Mouse (Mus musculus) CH12.LX (cell line): ENCODE measurements at regions not wholly inside any gene's neighbourhood (a gene's known extent, or its start where the extent isn't known, plus 50 kb on each side); places are given as distances from the start of the nearest gene placed in this dataset.

Experiments used
- DNase-seq: peaks from one replicate; pipeline ENCODE4 v3.0.0-alpha.2; 2013; ENCODE audit errors: extremely low read depth
- H3K27ac ChIP-seq: 2 replicates; pipeline ENCODE4 v1.5.1; 2012; ENCODE audit warnings: low read depth, mild to moderate bottlenecking, control low read depth, moderate library complexity; ENCODE audit not compliant: insufficient read depth
- H3K27me3 ChIP-seq: replicated peaks from 2 replicates; pipeline ENCODE3; 2012; ENCODE audit warnings: inconsistent platforms
- H3K36me3 ChIP-seq, 2 experiments: replicated peaks in 1 of 2; 2 replicates each; pipeline versions ENCODE3 to v1.6.1; 2012; ENCODE audit warnings: inconsistent platforms in 1 of 2, low read length in 1 of 2, mild to moderate bottlenecking in 1 of 2, mixed read lengths in 1 of 2, moderate library complexity in 1 of 2; ENCODE audit not compliant: control insufficient read depth in 1 of 2, insufficient read depth in 1 of 2
- H3K4me1 ChIP-seq, 2 experiments: 2 replicates each; pipeline ENCODE4 v1.6.1; 2012; ENCODE audit warnings: inconsistent platforms in 1 of 2, moderate library complexity in 1 of 2; ENCODE audit not compliant: insufficient read depth in 2 of 2, control insufficient read depth in 1 of 2
- H3K4me2 ChIP-seq: 2 replicates; pipeline ENCODE4 v1.6.1; 2012; ENCODE audit warnings: low read depth, mild to moderate bottlenecking, control low read depth; ENCODE audit not compliant: poor library complexity, insufficient read depth, severe bottlenecking
- H3K4me3 ChIP-seq, 3 experiments: fragments of 150-350 bp in 1 of 3; sonication (generic) in 1 of 3; replicated peaks in 1 of 3; 2 replicates each; pipeline versions ENCODE3 to v1.5.1; 2011 to 2012; ENCODE audit warnings: low read depth in 2 of 3, low read length in 2 of 3, mild to moderate bottlenecking in 2 of 3, moderate library complexity in 2 of 3, control low read depth in 1 of 3, improper control_type of control experiment in 1 of 3, inconsistent platforms in 1 of 3, mixed read lengths in 1 of 3; ENCODE audit not compliant: poor library complexity in 1 of 3
- H3K79me2 ChIP-seq: replicated peaks from 2 replicates; pipeline ENCODE4 v1.6.1; 2012; ENCODE audit warnings: mild to moderate bottlenecking, moderate library complexity; ENCODE audit not compliant: control insufficient read depth, poor library complexity, insufficient read depth, severe bottlenecking; ENCODE audit errors: extremely low read depth
- H3K9ac ChIP-seq: 2 replicates; pipeline ENCODE4 v1.6.1; 2012; ENCODE audit warnings: low read depth, mild to moderate bottlenecking, control low read depth, moderate library complexity; ENCODE audit not compliant: insufficient read depth
- H3K9me3 ChIP-seq: replicated peaks from 2 replicates; pipeline ENCODE3; 2012; ENCODE audit warnings: low read length, inconsistent platforms, mixed read lengths
- CHD1 ChIP-seq: IDR thresholded peaks from 2 replicates; pipeline ENCODE4 v1.6.1; 2012; ENCODE audit warnings: low read depth, low read length, improper control_type of control experiment, inconsistent platforms
- CHD2 ChIP-seq: IDR thresholded peaks from 2 replicates; pipeline ENCODE4 v1.6.1; 2011; ENCODE audit warnings: low read length, improper control_type of control experiment
- E2F4 ChIP-seq: IDR thresholded peaks from 2 replicates; pipeline ENCODE4 v1.6.1; 2011; ENCODE audit warnings: low read depth, low read length, improper control_type of control experiment; ENCODE audit not compliant: insufficient replicate concordance
- ELF1 ChIP-seq: IDR thresholded peaks from 2 replicates; pipeline ENCODE4 v1.6.1; 2014; ENCODE audit warnings: low read depth, mild to moderate bottlenecking, inconsistent platforms, low read length, improper control_type of control experiment
- KAT2A ChIP-seq: IDR thresholded peaks from 2 replicates; pipeline ENCODE4 v1.6.1; 2012; ENCODE audit warnings: low read length, improper control_type of control experiment, inconsistent platforms; ENCODE audit not compliant: insufficient replicate concordance
- MAX ChIP-seq: IDR thresholded peaks from 2 replicates; pipeline ENCODE4 v1.6.1; 2011; ENCODE audit warnings: low read length, improper control_type of control experiment
- MEF2A ChIP-seq: IDR thresholded peaks from 2 replicates; pipeline ENCODE4 v1.6.1; 2014; ENCODE audit warnings: low read depth, mild to moderate bottlenecking, inconsistent platforms, low read length, improper control_type of control experiment, borderline replicate concordance
- MYC ChIP-seq: IDR thresholded peaks from 2 replicates; pipeline ENCODE4 v1.6.1; 2011; ENCODE audit warnings: low read depth, mild to moderate bottlenecking, improper control_type of control experiment, low read length
- NELFE ChIP-seq: IDR thresholded peaks from 2 replicates; pipeline ENCODE4 v1.6.1; 2011; ENCODE audit warnings: low read depth, low read length, improper control_type of control experiment
- NRF1 ChIP-seq: IDR thresholded peaks from 2 replicates; pipeline ENCODE4 v1.6.1; 2014; ENCODE audit warnings: low read depth, mild to moderate bottlenecking, inconsistent platforms, low read length, improper control_type of control experiment, moderate library complexity
- RAD21 ChIP-seq: IDR thresholded peaks from 2 replicates; pipeline ENCODE4 v1.6.1; 2011; ENCODE audit warnings: low read depth, mild to moderate bottlenecking, low read length, improper control_type of control experiment, moderate library complexity
- SIN3A ChIP-seq: IDR thresholded peaks from 2 replicates; pipeline ENCODE4 v1.6.1; 2012; ENCODE audit warnings: low read length, improper control_type of control experiment, inconsistent platforms
- SMC3 ChIP-seq: IDR thresholded peaks from 2 replicates; pipeline ENCODE4 v1.6.1; 2011; ENCODE audit warnings: low read depth, low read length, improper control_type of control experiment
- USF2 ChIP-seq: conservative IDR thresholded peaks from 2 replicates; pipeline ENCODE4 v1.6.1; 2011; ENCODE audit warnings: low read depth, low read length, improper control_type of control experiment
- dilution Hi-C: fragments of 300-500 bp; cut with MboI; formaldehyde crosslinking; loops from 2 replicates; pipeline ENCODE4 v1.14.3; 2020; ENCODE audit warnings: low sequenced_read_pairs; ENCODE audit not compliant: extremely low pct_unique_long_range_greater_than_20kb, extremely low pct_ligation_motif_present
- in situ Hi-C: fragments of 300-500 bp; cut with MboI; formaldehyde crosslinking; loops from 3 replicates; pipeline ENCODE4 v1.14.3; 2019; ENCODE audit warnings: low sequenced_read_pairs, low pct_ligation_motif_present, low pct_unique_long_range_greater_than_20kb, mixed read lengths

- no peaks in the 10 kb centered on the region for H3K36me3 ChIP-seq
- H3K9me3 ChIP-seq = no peaks in the 10 kb centered on the region
- no peak overlapping the region for H3K4me3 ChIP-seq
- no peak overlapping the region for H3K9ac ChIP-seq
- no peak overlapping the region for H3K4me2 ChIP-seq
- TF ChIP-seq CHD2 = no peak
- TF ChIP-seq NRF1 = no peak
- TF ChIP-seq SMC3 = no peak
- no peak for TF ChIP-seq SIN3A
- TF ChIP-seq ELF1 = no peak
- H3K4me1 ChIP-seq = no peaks in the 10 kb centered on the region
- no peaks in the 10 kb centered on the region for H3K79me2 ChIP-seq
- H3K27ac ChIP-seq = no peak overlapping the region
- no peaks in the 10 kb centered on the region for H3K27me3 ChIP-seq
- dilution Hi-C loops (no loop called here), in situ Hi-C loops (no loop called here)
- DNase-seq = no peak
Measured at GRCm38 (mm10) chr1:78929975-78930374, 113.4 kb downstream of the Kcne4 start.

- Histone ChIP-seq H3K27ac (no peak overlapping the region), H3K27me3 (no peaks in the 10 kb centered on the region), H3K9ac (no peak overlapping the region), H3K36me3 (no peaks in the 10 kb centered on the region), H3K4me2 (no peak overlapping the region), H3K9me3 (no peaks in the 10 kb centered on the region), H3K4me1 (peaks cover 0 to 12% of the 10 kb centered on the region in 2 experiments; a peak in 2 of 4 replicates), H3K79me2 (no peaks in the 10 kb centered on the region), H3K4me3 (no peak overlapping the region)
- TF ChIP-seq NELFE (no peak), MAX (no peak), CHD1 (no peak), KAT2A (no peak), RAD21 (no peak), MYC (no peak), E2F4 (no peak), MEF2A (no peak), USF2 (no peak)
- in situ Hi-C loops = no loop called here
- DNase-seq = no peak
- dilution Hi-C loops = no loop called here
Measured at GRCm38 (mm10) chr1:78939871-78940270, 123.3 kb downstream of the Kcne4 start.

GRCm38 (mm10) chr1:78945588-78945987 lies 129.0 kb downstream of the Kcne4 start:
- dilution Hi-C loops (no loop called here), in situ Hi-C loops (no loop called here)
- TF ChIP-seq MEF2A = no peak
- no peaks in the 10 kb centered on the region for H3K27me3 ChIP-seq
- H3K4me3 ChIP-seq = no peak overlapping the region
- no peak for DNase-seq
- no peaks in the 10 kb centered on the region for H3K36me3 ChIP-seq
- no peak overlapping the region for H3K27ac ChIP-seq
- no peaks in the 10 kb centered on the region for H3K79me2 ChIP-seq
- no peak overlapping the region for H3K4me2 ChIP-seq
- no peaks in the 10 kb centered on the region for H3K9me3 ChIP-seq
- no peak overlapping the region for H3K9ac ChIP-seq
- peaks cover 0 to 10% of the 10 kb centered on the region in 2 experiments; a peak in 2 of 4 replicates for H3K4me1 ChIP-seq
